8 mouse cellular contexts compared by ENCODE assay signal in genomic region chr10:127195328-127196129, GRCm38 (mm10). TPM values are rescaled to one million over a fixed set of nuclear protein-coding genes. Genes with fewer than 3 reads are reported as not detected.
DNase-seq lines count a peak whose midpoint lies in the region; ATAC-seq and TF ChIP-seq lines count a peak whose summit lies in the region.

Dtx3 (minus strand) TSS chr10:127195728.

- peak within 1 kb of the TSS; percentile 77 for H3K4me2 ChIP-seq in forebrain, embryonic 14.5 days (ENCODE audit: low read length)

- peaks cover 47% of the 10 kb centered on the region for H3K36me3 ChIP-seq in forebrain, embryonic 14.5 days (ENCODE audit: control insufficient read depth, insufficient read depth, low read length)
- H3K36me3 ChIP-seq in thymus, adult 2 months (ENCODE audit: control insufficient read depth, insufficient read depth, low read length): peaks cover 4% of the 10 kb centered on the region; the same call in 1 of the 2 replicates

- H3K4me1 ChIP-seq in forebrain, embryonic 14.5 days (ENCODE audit: control insufficient read depth, insufficient read depth, low read length): peaks cover 13% of the 10 kb centered on the region
- H3K4me1 ChIP-seq in thymus, adult 2 months (replicated peaks; ENCODE audit: control insufficient read depth, insufficient read depth, low read length): peaks cover 15% of the 10 kb centered on the region

- H3K4me3 ChIP-seq in layer of hippocampus, adult 2 months: peak within 1 kb of the TSS; percentile 74
- H3K4me3 ChIP-seq in forebrain, embryonic 14.5 days (ENCODE audit: low read depth, low read length): peak within 1 kb of the TSS; percentile 95
- H3K4me3 ChIP-seq in thymus, adult 2 months (ENCODE audit: control insufficient read depth, insufficient read depth, low read length): peak within 1 kb of the TSS; percentile 80

- ATAC-seq in forebrain, embryonic 14.5 days: peak; percentile 76
- no peak; a peak in 1 of 4 replicates for ATAC-seq in hematopoietic stem cell, adult 5-6 weeks (replicated peaks in 1 of 2; ENCODE audit: insufficient read depth in 1 of 2, low FRiP score in 2 of 2, low TSS enrichment in 1 of 2, low read depth in 1 of 2, poor library complexity in 2 of 2, severe bottlenecking in 2 of 2)
- ATAC-seq in megakaryocyte, adult 5-6 weeks (ENCODE audit: poor library complexity, severe bottlenecking): peak; percentile 18

- H3K27ac ChIP-seq in layer of hippocampus, adult 2 months: peak within 1 kb of the TSS; percentile 92
- H3K27ac ChIP-seq in forebrain, embryonic 14.5 days (ENCODE audit: low read depth, low read length): peak within 1 kb of the TSS; percentile 88
- no peak within 1 kb of the TSS for H3K27ac ChIP-seq in thymus, adult 2 months (ENCODE audit: control insufficient read depth, insufficient read depth, low read length)

- 0% methylated on average over 34 of the region's 47 CpGs for WGBS in forebrain, embryonic 14.5 days
- 1% methylated on average over 39 of the region's 47 CpGs for WGBS in thymus, adult 2 months

- TF ChIP-seq CTCF in layer of hippocampus, adult 2 months (conservative IDR thresholded peaks at IDR 0.05): no peak
- no peak for TF ChIP-seq CTCF in thymus, adult 2 months (IDR thresholded peaks at IDR 0.05; ENCODE audit: borderline replicate concordance, control insufficient read depth, extremely low read depth, insufficient read depth, low read length, poor library complexity)

- TF ChIP-seq POLR2A in thymus, adult 2 months (IDR thresholded peaks at IDR 0.05; ENCODE audit: control insufficient read depth, extremely low read depth, insufficient read depth, low read length, poor library complexity): no peak

- H3K9me3 ChIP-seq in forebrain, embryonic 14.5 days (replicated peaks; ENCODE audit: control insufficient read depth, low read length): no peaks in the 10 kb centered on the region

- peak within 1 kb of the TSS; percentile 98 for H3K9ac ChIP-seq in forebrain, embryonic 14.5 days (ENCODE audit: low read length)

- no peaks in the 10 kb centered on the region for H3K27me3 ChIP-seq in forebrain, embryonic 14.5 days (replicated peaks; ENCODE audit: control insufficient read depth, insufficient read depth, low read length)
- H3K27me3 ChIP-seq in thymus, adult 2 months (ENCODE audit: control insufficient read depth, insufficient read depth, low read length): no peaks in the 10 kb centered on the region; the same call in 1 of the 2 replicates

- DNase-seq in layer of hippocampus, adult 2 months (ENCODE audit: low spot score in 2 of 2): no peak
- DNase-seq in layer of hippocampus, adult 11-12 months (ENCODE audit: low spot score): no peak
- peak; percentile 50 to 72 for DNase-seq in adrenal gland, postnatal 36 days
- peak; percentile 67 for DNase-seq in forebrain, embryonic 14.5 days (ENCODE audit: low spot score)
- DNase-seq in layer of hippocampus, postnatal 36 days: no peak
- DNase-seq in thymus, adult 2 months: peak; percentile 50

RNA-seq across cellular contexts. Expression of gene Dtx3, which starts in this region (rescaled TPM):
- 100 to 1,000 TPM; 227 to 255 TPM for total RNA-seq in layer of hippocampus, adult 2 months (2021)
- 10 to 100 TPM; 52.4 to 71.7 TPM for total RNA-seq in adrenal gland, postnatal 36 days (2021)
- 148 and 187 TPM in 2 replicates for polyA plus RNA-seq in forebrain, embryonic 14.5 days (2014; fragmentation: Nextera tagmentation; extraction: Ambion mirVana)
- total RNA-seq in hematopoietic stem cell, adult 5-6 weeks (2017): 56.2 and 56.8 TPM in 2 replicates
- 100 to 1,000 TPM; 238 TPM for total RNA-seq in layer of hippocampus, postnatal 36 days (2021)
- 8.2 and 9.2 TPM in 2 replicates for total RNA-seq in megakaryocyte, adult 5-6 weeks (2015)
- 4.5 and 9.1 TPM in 2 replicates for total RNA-seq in megakaryocyte, adult 5-6 weeks (2017)
- polyA plus RNA-seq in thymus, adult 2 months (2012; rRNA removed): 222 and 263 TPM in 2 replicates

Comparison
In these comparisons a context has a peak if more than half of its experiments do, and no peak if none do; other contexts are left out.
1. DNase-seq: peak in adrenal gland, postnatal 36 days (2 of 2), forebrain, embryonic 14.5 days (single experiment) and thymus, adult 2 months (single experiment); none in layer of hippocampus, adult 2 months (0 of 2), layer of hippocampus, adult 11-12 months (single experiment) and layer of hippocampus, postnatal 36 days (0 of 2).
2. ATAC-seq: peak in forebrain, embryonic 14.5 days (single experiment) and megakaryocyte, adult 5-6 weeks (single experiment); none in hematopoietic stem cell, adult 5-6 weeks (0 of 2).
3. Peak in every context shown above with its lines, with median percentiles within 50 percentile points of each other: H3K4me3 ChIP-seq.